Mouse (Mus musculus) left cerebral cortex, adult 2 months (tissue): ENCODE results near the gene Klhl23. TPM values are rescaled to one million over a fixed set of nuclear protein-coding genes. Genes with fewer than 3 reads are reported as not detected.
"Not testable (repeated sequence)": the region's sequence is repeated elsewhere in the genome, so short reads cannot be mapped to it uniquely, and the experiment has no call there.

Experiments
- DNase-seq, 2 experiments: peaks; one replicate each; pipeline ENCODE4 v3.0.0; 2021 to 2022; ENCODE audit warnings: low spot score in 2 of 2, mixed read lengths in 1 of 2; ENCODE audit errors: extremely low spot score in 1 of 2
- H3K27ac ChIP-seq: fragments of 200-600 bp; 2 replicates; pipeline ENCODE4 v1.8.1; 2022
- H3K4me3 ChIP-seq: fragments of 200-600 bp; 2 replicates; pipeline ENCODE4 v1.8.1; 2022
- CTCF ChIP-seq: fragments of 200-600 bp; IDR thresholded peaks from 2 replicates; pipeline ENCODE4 v1.8.1; 2022; ENCODE audit warnings: antibody characterized with exemption, mild to moderate bottlenecking, moderate library complexity
- intact Hi-C: fragments of 180-260 bp; cut with DNase I; formaldehyde crosslinking; loops from one replicate; pipeline ENCODE4 v1.15.1; 2025
- total RNA-seq, 2 experiments: library from RNA; stranded (reverse); gene quantifications; 2 replicates each; pipeline ENCODE4 v1.2.3; 2021

Gene Klhl23
- total RNA-seq, 2 experiments from 2014 or later, result 49.2 to 53.7 TPM

DNA sequence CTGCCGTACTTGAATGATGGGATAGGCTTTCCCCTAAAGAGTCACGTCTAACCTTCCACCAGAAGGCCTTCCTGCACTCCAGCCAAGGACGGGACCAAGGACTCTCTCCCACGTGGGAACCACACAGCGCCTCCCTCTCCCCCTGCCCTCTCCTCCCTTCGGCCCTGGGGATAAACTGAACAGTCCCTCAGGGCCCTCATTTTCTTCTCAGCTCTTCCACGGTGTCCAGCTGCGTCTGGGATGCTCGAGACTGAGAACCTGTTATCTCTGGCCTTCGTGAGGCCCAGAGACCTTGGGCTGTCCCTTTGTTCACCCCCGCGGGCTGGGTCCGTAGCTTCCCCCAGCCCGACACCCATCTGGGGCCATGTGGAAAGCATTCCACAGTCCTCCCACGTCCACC lies 11.6 kb upstream of the Klhl23 start:
- Histone ChIP-seq H3K27ac (no peak overlapping the region), H3K4me3 (no peak overlapping the region)
- DNase-seq, result no peak
- no peak for TF ChIP-seq CTCF
- intact Hi-C loops, result no loop called here

DNA sequence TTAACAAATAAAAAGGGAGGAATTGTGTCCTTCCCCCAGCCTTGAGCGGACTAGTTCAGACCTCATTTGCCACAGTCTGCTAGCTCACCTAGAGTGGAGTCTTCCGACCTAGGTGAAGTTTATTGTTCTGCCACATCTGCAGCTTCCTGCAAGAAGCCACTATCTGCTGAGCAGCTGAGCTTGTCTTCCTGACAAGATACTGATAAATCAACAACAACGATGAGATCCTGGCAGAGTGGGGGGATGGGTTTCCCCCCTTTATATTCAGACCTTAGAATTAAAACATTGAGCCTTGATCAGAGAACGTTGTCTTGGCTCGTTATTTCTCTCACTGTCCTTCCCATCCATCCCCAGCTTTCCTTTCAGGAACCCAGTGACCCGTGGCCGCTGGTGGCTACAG lies 10.4 kb upstream of the Klhl23 start:
- H3K27ac ChIP-seq, intact Hi-C loops, H3K4me3 ChIP-seq, DNase-seq: not testable (repeated sequence)

DNA sequence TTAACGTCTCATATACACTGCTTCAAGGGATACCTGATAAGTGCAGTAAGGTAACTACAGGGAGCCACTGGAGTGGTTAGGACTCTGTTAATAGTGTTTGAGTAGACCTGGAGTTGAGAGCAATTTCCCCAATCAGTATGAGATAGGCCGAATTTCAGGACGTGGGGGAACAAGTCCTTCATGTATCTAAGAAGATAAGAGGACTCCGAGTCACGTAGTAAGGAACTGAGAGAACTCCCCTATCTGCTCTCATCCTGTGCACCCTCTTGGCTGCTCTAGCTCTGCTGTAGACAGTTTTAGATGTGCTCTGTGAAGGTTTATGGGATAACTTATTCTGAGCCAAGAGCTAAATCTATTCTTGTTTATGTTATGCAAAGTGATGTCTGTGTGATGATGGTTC lies 5.2 kb upstream of the Klhl23 start:
- Histone ChIP-seq H3K27ac (peak overlapping the region; percentile 45), H3K4me3 (no peak overlapping the region)
- intact Hi-C loops, result no loop called here
- TF ChIP-seq CTCF, result no peak
- DNase-seq, result no peak

DNA sequence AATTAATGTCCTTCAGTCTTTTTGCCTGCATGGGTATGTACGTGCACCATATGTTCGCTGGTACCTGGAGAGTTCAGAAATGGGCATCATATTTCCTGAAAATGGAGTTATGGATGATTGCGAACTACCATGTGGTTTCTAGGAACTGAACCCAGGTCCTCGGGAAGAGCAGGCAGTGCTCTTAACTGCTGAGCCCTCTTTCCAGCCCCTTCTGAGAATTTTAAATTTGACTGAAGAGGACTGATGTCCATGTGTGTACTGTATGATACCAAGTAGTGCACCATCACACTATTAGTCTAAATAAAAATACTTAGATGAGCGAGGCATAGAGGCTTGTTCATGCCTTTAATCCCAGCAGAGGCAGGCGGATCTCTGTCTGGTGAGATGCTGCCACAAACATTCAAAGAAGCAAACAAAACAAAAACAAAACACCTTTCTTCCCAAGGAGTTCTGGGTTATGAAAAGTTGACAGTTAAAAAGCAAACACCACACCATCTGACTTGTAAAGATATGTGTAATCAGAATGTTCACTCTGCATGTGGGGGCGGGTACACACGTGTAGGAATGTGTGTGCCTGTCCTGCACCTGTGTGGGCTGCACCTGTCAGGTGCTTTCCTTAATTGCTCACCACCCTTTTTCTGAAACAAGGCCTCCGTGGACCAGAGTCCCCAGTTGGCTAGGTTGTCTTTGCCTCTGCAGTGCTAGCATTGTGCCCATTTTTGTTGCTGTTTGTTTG lies 3.2 kb upstream of the Klhl23 start:
- H3K4me3 ChIP-seq, result no peak overlapping the region
- DNase-seq, result no peak
- H3K27ac ChIP-seq, result no peak overlapping the region
- intact Hi-C loops, result no loop called here
- TF ChIP-seq CTCF, result no peak

DNA sequence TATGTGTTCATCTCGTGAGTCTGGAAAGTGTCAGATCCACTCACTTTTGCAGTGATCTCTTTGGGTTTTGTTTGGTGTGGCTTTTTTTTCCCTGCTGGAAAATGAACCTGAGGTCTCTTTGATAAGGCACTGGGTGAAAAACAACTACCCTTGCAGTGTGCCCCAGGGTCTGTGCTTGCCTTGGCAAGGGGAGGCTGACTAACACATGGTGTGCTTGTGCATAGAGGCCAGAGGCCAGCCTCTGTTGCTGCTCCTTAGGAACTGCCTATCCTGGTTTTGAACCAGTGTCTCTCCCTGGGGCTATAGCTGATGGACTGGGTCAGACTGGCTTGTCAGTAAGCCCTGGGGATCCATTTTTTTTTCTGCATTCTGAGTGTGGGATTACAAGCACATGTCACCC lies 1.5 kb upstream of the Klhl23 start:
- no peak overlapping the region for H3K27ac ChIP-seq
- intact Hi-C loops, result no loop called here
- no peak for TF ChIP-seq CTCF
- no peak overlapping the region for H3K4me3 ChIP-seq
- DNase-seq, result no peak

DNA sequence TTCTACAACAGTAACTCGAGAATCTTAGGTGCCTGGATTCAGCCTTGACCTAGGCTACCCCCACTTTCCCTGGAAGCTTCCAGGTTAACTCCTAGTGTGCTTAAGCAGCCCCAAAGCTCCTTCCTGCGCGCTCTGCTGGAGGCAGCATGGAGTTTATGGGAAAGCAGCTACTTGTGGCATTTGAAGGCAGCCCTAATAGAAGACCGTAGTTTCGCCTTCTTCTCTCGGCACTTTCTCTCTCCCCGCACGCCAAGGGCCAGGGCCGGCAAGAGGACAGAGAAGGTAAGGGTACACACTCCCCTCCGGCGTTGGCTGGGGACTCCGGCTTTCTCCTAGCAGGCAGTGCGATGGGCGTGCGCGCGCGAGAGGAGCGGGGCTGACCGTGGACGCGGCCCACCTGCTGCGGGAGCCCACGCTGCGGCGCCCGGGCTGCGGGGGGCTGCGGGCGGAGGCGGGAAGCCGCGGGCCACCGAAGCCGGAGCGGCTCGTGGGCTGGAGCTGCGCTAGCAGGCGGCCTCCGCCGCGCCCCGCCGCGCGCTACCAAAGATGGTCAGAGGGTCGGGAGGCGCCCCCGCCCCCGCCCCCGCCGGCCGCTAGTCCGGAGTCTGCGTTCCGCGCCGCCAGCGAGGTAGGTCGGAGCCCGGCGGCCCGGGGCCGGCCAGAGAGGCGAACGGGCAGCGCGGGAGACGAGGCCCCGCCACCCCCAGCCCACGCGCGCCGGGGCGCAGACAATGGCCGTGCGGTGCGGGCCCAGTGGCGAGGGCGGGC lies 801 bp downstream of the Klhl23 start:
- intact Hi-C loops, result loop anchor here (2.0 kb wide), 1 partner anchor 34 kb away; the partner anchor contains the start of genes Ccdc173 and Phospho2
- TF ChIP-seq CTCF, result no peak; the same call in 1 of the 2 replicates
- peak overlapping the region; percentile 88 for H3K27ac ChIP-seq
- H3K4me3 ChIP-seq, result peak overlapping the region; percentile 67
- DNase-seq, result peak; percentile 43 to 49

DNA sequence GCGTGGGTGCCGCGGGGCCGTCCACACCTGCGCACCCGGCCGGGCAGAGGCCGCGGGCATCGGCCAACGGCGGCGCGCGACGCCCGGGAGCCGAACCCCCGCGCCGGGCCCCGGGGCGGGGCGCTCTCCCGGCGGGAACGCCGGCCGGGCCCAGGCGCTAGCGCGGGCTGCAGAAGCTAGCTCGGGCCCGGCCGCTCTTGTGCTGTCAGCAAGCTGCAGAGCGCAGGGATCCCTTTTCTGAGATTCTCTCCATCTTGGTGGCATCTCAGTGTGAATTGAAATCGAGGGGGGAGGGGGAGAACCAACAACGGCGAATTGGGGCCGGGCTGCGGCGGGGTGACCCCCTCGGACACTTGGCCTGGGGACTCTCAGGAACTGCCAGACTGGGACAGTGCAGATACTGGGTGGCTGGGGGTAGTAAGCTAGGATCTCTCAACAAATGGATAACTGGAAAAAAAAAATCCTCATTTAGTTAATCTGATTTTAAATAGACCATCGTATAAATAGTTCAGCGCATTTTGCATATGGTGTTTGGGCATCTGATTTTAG lies 1.5 kb downstream of the Klhl23 start:
- intact Hi-C loops, result loop anchor here (2.0 kb wide), 1 partner anchor 34 kb away; the partner anchor contains the start of genes Ccdc173 and Phospho2
- no peak for TF ChIP-seq CTCF
- peak overlapping the region; percentile 88 for H3K27ac ChIP-seq
- H3K4me3 ChIP-seq, result peak overlapping the region; percentile 67
- peak in 1 of 2 experiments; percentile 43 for DNase-seq

DNA sequence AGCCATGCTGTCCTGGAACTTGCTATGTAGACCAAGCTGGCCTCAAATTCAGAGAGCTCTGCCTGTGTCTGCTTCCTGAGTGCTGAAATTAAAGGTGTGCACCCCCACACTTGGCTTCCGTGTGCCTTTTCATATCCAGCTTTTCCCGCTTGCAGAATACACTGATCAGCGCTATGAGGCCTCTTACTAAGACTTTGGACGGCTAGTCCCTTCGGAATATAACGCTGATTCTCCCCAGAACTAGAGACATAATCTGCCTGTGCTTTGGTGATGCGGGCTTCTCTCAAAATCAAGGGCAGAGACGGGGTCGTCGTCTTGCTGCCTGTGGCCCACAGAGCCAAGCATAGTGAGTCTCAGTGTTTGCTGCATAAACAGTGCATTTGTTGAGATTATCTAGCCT lies 4.2 kb downstream of the Klhl23 start:
- no peak for DNase-seq
- TF ChIP-seq CTCF, result no peak
- Histone ChIP-seq H3K4me3 (no peak overlapping the region), H3K27ac (no peak overlapping the region)
- intact Hi-C loops, result loop anchor here (2.0 kb wide), 1 partner anchor 35 kb away; the partner anchor contains the start of gene Ssb

DNA sequence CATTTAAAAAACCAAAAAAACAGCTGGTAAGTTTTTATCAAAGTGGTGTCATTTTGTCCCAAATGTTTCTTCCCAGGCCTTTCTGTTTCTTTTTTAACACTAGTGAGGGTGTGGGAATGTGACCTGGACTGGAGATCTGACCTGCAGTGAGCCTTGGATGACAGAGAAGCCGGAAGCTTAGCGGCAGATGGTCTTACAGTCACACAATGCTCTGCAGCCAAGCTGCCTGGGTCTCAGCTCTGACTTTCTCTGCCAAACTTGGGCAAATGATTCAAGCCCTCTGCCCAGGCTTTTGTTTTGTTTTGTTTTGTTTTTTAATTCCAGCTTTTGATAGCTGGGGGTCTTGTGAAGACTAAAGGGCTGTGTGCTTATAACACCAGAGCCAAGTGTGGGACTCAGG lies 4.6 kb downstream of the Klhl23 start:
- intact Hi-C loops, result no loop called here
- no peak for TF ChIP-seq CTCF
- Histone ChIP-seq H3K4me3 (no peak overlapping the region), H3K27ac (no peak overlapping the region)
- DNase-seq, result no peak

DNA sequence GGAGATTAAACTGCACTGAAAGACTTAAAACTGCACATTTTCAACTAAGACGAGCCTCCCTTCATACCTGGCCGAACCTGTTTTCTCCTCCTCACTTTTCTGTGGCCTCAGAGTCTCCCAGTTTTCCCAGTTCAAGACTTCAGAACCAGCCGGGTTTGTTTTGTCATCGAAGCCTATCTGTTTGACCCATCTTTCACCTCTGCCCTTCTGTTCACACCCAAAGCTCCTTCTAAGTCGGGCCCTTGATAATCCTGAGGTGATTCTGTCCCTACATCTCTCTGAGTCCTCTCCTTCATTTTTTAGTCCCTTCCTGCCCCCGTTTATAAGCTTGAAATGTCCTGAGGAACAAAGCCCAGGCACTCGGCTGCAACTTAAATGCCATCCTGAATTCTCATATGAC lies 6.3 kb downstream of the Klhl23 start:
- no peak overlapping the region for H3K4me3 ChIP-seq
- DNase-seq, result no peak
- intact Hi-C loops, result no loop called here
- H3K27ac ChIP-seq, result no peak overlapping the region
- TF ChIP-seq CTCF, result no peak

DNA sequence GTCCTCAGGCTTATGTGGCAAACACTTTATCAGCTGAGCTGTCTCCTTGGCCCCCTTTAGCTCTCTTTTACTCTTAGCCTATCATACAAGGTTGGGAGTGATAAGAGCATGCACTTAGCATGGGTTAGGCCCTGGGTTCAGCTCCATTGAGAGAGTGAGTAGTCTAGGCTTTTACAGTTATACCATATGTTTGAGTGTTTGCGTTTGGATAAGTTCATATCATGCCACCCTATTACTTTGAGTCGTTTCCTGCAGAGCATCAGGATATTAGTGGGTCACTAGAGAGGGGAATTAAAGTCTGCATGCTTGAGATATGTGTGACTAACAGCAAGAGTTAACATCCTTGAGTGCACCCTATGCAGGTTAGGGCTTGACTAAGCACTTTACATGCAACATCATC lies 7.9 kb downstream of the Klhl23 start:
- Histone ChIP-seq H3K4me3 (no peak overlapping the region), H3K27ac (peak overlapping the region; percentile 29; the same call in 1 of the 2 replicates)
- no peak for TF ChIP-seq CTCF
- no peak for DNase-seq
- intact Hi-C loops, result no loop called here

DNA sequence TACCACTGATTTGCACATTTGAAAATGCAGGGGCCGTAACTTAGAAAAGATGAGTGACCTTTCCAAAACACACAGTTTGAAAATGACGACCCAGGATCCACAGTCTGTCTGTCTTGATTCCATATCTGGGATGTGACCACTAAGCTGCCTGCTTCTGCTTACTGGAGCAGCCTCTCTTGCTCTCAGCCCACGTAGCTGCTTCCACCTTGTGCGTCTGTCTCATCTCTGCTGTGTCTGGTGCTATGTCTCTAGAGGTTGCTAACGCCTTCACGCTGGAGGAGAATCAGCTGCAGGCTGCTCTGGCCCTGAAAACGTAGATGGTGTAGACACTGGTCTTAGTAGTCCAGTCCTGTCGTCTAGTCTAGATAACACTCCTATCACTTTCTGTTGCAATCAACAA lies 8.4 kb downstream of the Klhl23 start:
- no peak for TF ChIP-seq CTCF
- H3K4me3 ChIP-seq, result no peak overlapping the region
- intact Hi-C loops, result no loop called here
- no peak for DNase-seq
- 0 out of 2 replicates have a peak overlapping the region, but pooled peaks have one; percentile 29 for H3K27ac ChIP-seq
